Mouse (Mus musculus): ENCODE measurements around the gene Nppa. TPM values are rescaled to one million over a fixed set of nuclear protein-coding genes. Genes with fewer than 3 reads are reported as not detected.
"Not testable (repeated sequence)": the region's sequence is repeated elsewhere in the genome, so short reads cannot be mapped to it uniquely, and the experiment has no call there.

The Nppa gene
- polyA plus RNA-seq, 1 experiment from 2014 or later = 1.3 TPM

- Histone ChIP-seq H3K4me3 (peak overlapping the region; percentile 71), H3K9me3 (replicated peaks) (no peaks in the 10 kb centered on the region), H3K27ac (peak overlapping the region; percentile 98), H3K36me3 (peaks cover 33% of the 10 kb centered on the region), H3K9ac (peak overlapping the region; percentile 88), H3K27me3 (replicated peaks) (no peaks in the 10 kb centered on the region), H3K4me1 (peaks cover 72% of the 10 kb centered on the region), H3K4me2 (peak overlapping the region; percentile 95)
- WGBS (ENCODE audit: insufficient replicate concordance) = 60% methylated on average over 15 of the region's 15 CpGs
- ATAC-seq = no peak
Measured at GRCm38 (mm10) chr4:148040029-148040830, 39.7 kb downstream of the Nppa start.

- H3K4me3 ChIP-seq = peak overlapping the region; percentile 71
- ATAC-seq = peak; percentile 53
- peak overlapping the region; percentile 98 for H3K27ac ChIP-seq
- 3% methylated on average over 19 of the region's 19 CpGs for WGBS (ENCODE audit: insufficient replicate concordance)
- peak overlapping the region; percentile 95 for H3K4me2 ChIP-seq
- no peaks in the 10 kb centered on the region for H3K9me3 ChIP-seq (replicated peaks)
- no peaks in the 10 kb centered on the region for H3K27me3 ChIP-seq (replicated peaks)
- H3K4me1 ChIP-seq = peaks cover 81% of the 10 kb centered on the region
- H3K36me3 ChIP-seq = peaks cover 35% of the 10 kb centered on the region
- H3K9ac ChIP-seq = peak overlapping the region; percentile 88
Measured at GRCm38 (mm10) chr4:148040933-148041610, 40.5 kb downstream of the Nppa start.

DNA sequence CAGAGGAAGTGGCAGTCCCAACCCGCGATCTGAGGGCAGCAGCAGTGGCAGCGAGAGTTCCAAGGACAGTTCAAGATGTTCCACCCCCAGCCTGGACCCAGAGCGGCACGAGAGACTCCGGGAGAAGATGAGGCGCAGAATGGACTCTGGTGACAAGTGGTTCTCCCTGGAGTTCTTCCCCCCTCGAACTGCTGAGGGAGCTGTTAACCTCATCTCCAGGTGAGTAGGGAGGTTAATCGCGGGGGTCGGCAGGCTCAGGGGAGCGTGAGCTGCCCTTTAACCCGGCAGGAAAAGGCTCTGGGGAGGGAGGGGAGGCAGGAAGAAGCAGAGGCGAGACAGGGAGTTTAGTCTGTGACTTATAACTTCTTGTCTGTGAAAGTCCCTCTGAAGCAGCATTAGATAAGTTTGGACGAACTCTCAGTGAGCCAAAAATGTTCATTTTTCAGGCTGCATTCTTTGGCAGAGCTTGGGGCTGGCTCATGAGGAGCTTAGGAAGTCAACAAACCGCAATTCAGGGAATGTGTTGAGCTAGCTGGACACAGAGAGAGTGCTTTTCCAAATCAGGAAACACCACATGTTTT, 41.2 kb downstream of the Nppa start:
- Histone ChIP-seq H3K36me3 (peaks cover 29% of the 10 kb centered on the region), H3K27ac (peak overlapping the region; percentile 98), H3K4me1 (peaks cover 87% of the 10 kb centered on the region), H3K9ac (peak overlapping the region; percentile 88), H3K4me3 (peak overlapping the region; percentile 71), H3K27me3 (replicated peaks) (no peaks in the 10 kb centered on the region), H3K4me2 (peak overlapping the region; percentile 95), H3K9me3 (replicated peaks) (no peaks in the 10 kb centered on the region)
- no peak for ATAC-seq
- 8% methylated on average over 16 of the region's 16 CpGs for WGBS (ENCODE audit: insufficient replicate concordance)

DNA sequence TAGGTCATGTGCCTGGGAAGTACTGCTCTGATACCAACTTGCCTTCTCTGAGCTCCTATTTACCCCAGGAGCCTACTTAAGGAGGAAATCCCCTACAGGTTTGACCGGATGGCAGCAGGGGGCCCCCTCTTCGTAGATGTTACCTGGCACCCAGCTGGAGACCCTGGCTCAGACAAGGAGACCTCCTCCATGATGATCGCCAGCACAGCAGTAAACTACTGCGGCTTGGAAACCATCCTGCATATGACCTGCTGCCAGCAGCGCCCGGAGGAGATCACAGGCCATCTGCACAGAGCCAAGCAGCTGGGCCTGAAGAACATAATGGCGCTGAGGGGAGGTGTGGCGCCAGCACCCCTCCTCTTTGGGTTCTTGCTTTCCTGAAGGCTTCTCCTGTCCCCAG, 42.8 kb downstream of the Nppa start:
- not testable (repeated sequence) for H3K4me3 ChIP-seq; H3K9ac ChIP-seq; ATAC-seq; H3K9me3 ChIP-seq (replicated peaks); H3K27me3 ChIP-seq (replicated peaks)
- Histone ChIP-seq H3K36me3 (peaks cover 39% of the 10 kb centered on the region), H3K4me2 (peak overlapping the region; percentile 95), H3K27ac (peak overlapping the region; percentile 41; the same call in 1 of the 2 replicates), H3K4me1 (peaks cover 90% of the 10 kb centered on the region)
- 92% methylated on average over 8 of the region's 8 CpGs for WGBS (ENCODE audit: insufficient replicate concordance)

DNA sequence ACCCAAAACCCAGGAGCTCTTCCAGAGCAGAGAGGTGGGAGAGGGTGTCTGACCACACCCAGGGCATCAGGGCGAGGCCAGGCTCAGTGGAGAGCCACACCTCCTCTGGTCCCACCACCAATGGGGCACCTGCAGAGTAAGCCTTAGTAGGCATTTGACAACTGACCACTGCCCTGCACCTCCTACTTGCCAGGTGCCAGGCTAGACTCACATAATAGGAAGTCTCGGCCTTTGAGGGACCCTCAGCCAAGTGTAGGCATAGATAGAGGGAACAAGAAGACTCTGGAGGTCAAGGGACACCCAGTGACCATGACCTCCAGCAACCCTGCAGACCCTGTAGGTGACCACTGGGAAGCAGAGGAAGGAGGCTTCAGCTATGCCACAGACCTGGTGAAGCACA, 43.6 kb downstream of the Nppa start:
- peak; percentile 46 for ATAC-seq
- WGBS (ENCODE audit: insufficient replicate concordance) = 47% methylated on average over 2 of the region's 2 CpGs
- Histone ChIP-seq H3K27me3 (replicated peaks) (no peaks in the 10 kb centered on the region), H3K27ac (peak overlapping the region; percentile 85), H3K9me3 (replicated peaks) (no peaks in the 10 kb centered on the region), H3K36me3 (peaks cover 46% of the 10 kb centered on the region), H3K4me3 (peak overlapping the region; percentile 18; the same call in 1 of the 2 replicates), H3K9ac (peak overlapping the region; percentile 42; the same call in 1 of the 2 replicates), H3K4me1 (peaks cover 97% of the 10 kb centered on the region), H3K4me2 (peak overlapping the region; percentile 52)

DNA sequence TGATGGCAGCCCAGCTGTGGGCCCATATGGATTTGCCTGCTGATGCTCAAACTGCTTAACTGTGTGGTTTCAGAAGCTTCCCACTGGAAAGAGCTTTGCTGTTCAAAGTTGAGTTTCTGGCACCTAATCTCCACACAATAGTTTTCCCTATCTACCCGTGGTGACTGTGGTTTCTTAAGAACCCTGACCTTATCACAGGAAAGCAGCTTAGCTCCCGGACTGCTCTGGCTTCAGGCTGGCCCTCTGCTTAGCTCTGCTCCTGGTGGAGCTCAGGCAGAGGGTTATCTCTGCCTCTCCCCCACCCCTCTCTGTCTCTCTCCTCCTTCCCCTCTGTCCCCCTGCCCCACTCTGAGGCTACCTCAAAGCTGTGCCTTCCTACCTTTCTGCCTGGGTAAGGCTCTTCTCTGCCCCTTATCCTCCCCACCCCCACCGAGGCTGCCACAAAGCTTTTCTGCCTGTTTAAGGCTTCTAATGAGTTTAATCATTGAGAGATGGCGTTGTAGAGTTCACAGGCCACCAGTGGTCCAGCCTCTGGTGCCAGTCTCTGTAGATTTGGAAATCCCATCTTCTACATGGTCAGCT, 46.0 kb downstream of the Nppa start:
- Histone ChIP-seq H3K9ac (peak overlapping the region; percentile 48; the same call in 1 of the 2 replicates), H3K4me2 (peak overlapping the region; percentile 52), H3K4me3 (peak overlapping the region; percentile 16), H3K27me3 (replicated peaks) (no peaks in the 10 kb centered on the region), H3K9me3 (replicated peaks) (no peaks in the 10 kb centered on the region), H3K36me3 (peaks cover 71% of the 10 kb centered on the region), H3K4me1 (peaks cover 85% of the 10 kb centered on the region), H3K27ac (peak overlapping the region; percentile 85)
- ATAC-seq = peak; percentile 94
- WGBS (ENCODE audit: insufficient replicate concordance) = 14% methylated on average over 4 of the region's 4 CpGs

GRCm38 (mm10) chr4:148050396-148050914, 49.9 kb downstream of the Nppa start:
- Histone ChIP-seq H3K4me1 (peaks cover 48% of the 10 kb centered on the region), H3K36me3 (peaks cover 81% of the 10 kb centered on the region)
- WGBS (ENCODE audit: insufficient replicate concordance) = 89% methylated on average over 3 of the region's 3 CpGs
- H3K4me2 ChIP-seq; ATAC-seq; H3K9me3 ChIP-seq (replicated peaks); H3K27ac ChIP-seq; H3K4me3 ChIP-seq; H3K27me3 ChIP-seq (replicated peaks); H3K9ac ChIP-seq: not testable (repeated sequence)

DNA sequence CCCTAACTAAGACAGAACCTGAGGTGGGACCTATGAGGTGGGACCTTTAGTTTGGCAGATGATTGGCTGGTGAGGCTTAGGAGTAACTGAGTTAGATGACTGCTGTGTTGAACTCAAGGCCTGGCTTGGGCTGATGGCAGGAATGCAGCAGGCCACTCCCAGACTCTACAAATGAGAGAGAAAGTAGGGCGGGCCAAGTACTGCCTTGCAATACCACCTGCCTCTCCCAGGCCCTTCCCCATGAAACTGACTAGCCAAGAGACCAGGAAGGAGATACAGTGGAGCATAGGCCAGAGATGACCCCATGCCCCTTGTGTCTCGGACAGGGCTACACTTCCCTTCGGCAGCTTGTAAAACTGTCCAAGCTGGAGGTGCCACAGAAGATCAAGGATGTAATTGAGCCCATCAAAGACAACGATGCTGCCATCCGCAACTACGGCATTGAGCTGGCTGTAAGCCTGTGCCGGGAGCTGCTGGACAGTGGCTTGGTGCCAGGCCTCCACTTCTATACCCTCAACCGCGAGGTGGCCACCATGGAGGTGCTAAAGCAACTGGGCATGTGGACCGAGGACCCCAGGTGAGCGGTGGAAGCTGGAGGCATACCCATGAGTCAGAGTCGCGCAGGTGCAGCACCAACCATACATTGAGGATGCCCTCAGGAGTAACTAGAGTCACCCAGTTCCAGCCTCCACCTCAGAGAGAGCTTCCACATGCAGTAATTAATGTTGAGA, 50.7 kb downstream of the Nppa start:
- no peak for ATAC-seq
- Histone ChIP-seq H3K9me3 (replicated peaks) (no peaks in the 10 kb centered on the region), H3K4me3 (no peak overlapping the region), H3K4me1 (peaks cover 41% of the 10 kb centered on the region), H3K9ac (no peak overlapping the region), H3K27ac (no peak overlapping the region), H3K27me3 (replicated peaks) (no peaks in the 10 kb centered on the region), H3K36me3 (peaks cover 88% of the 10 kb centered on the region), H3K4me2 (no peak overlapping the region)
- WGBS (ENCODE audit: insufficient replicate concordance) = 91% methylated on average over 13 of the region's 13 CpGs

Other genes with a start within 250 kb of the Nppa start
- 7.2 and 8.3 TPM in 2 replicates for gene Zfp984, start 190.9 kb upstream of the Nppa start, polyA plus RNA-seq (2016; fragmentation: Nextera tagmentation; extraction: Ambion mirVana)
- 1.4 and 1.5 TPM in 2 replicates for gene Zfp933, start 152.4 kb upstream of the Nppa start, polyA plus RNA-seq (2016; fragmentation: Nextera tagmentation; extraction: Ambion mirVana)
- gene Miip, start 131.9 kb upstream of the Nppa start, polyA plus RNA-seq (2016; fragmentation: Nextera tagmentation; extraction: Ambion mirVana) = 34.6 and 36.0 TPM in 2 replicates
- 3.8 and 4.1 TPM in 2 replicates for gene Fv1, start 131.7 kb upstream of the Nppa start, polyA plus RNA-seq (2016; fragmentation: Nextera tagmentation; extraction: Ambion mirVana)
- gene Mfn2, start 96.0 kb upstream of the Nppa start, polyA plus RNA-seq (2016; fragmentation: Nextera tagmentation; extraction: Ambion mirVana) = 25.4 and 27.1 TPM in 2 replicates
- 26.4 TPM in 2 replicates for gene Plod1, start 64.0 kb upstream of the Nppa start, polyA plus RNA-seq (2016; fragmentation: Nextera tagmentation; extraction: Ambion mirVana)
- 19.1 and 21.0 TPM in 2 replicates for gene 2510039O18Rik, start 59.8 kb upstream of the Nppa start, polyA plus RNA-seq (2016; fragmentation: Nextera tagmentation; extraction: Ambion mirVana)
- not detected in 2 replicates for gene Nppb, start 14.9 kb upstream of the Nppa start, polyA plus RNA-seq (2016; fragmentation: Nextera tagmentation; extraction: Ambion mirVana)
- gene Clcn6, start 38.1 kb downstream of the Nppa start, polyA plus RNA-seq (2016; fragmentation: Nextera tagmentation; extraction: Ambion mirVana) = 2.1 and 2.4 TPM in 2 replicates
- gene Mthfr, start 38.4 kb downstream of the Nppa start, polyA plus RNA-seq (2016; fragmentation: Nextera tagmentation; extraction: Ambion mirVana) = 14.0 and 14.7 TPM in 2 replicates
- 12.3 and 12.5 TPM in 2 replicates for gene Agtrap, start 87.3 kb downstream of the Nppa start, polyA plus RNA-seq (2016; fragmentation: Nextera tagmentation; extraction: Ambion mirVana)
- 24.2 and 25.5 TPM in 2 replicates for gene Mad2l2, start 129.7 kb downstream of the Nppa start, polyA plus RNA-seq (2016; fragmentation: Nextera tagmentation; extraction: Ambion mirVana)
- gene Draxin, start 130.0 kb downstream of the Nppa start, polyA plus RNA-seq (2016; fragmentation: Nextera tagmentation; extraction: Ambion mirVana) = 0.08 TPM in 2 replicates
- 20.5 and 28.7 TPM in 2 replicates for gene Fbxo6, start 151.4 kb downstream of the Nppa start, polyA plus RNA-seq (2016; fragmentation: Nextera tagmentation; extraction: Ambion mirVana)
- 1.6 and 1.7 TPM in 2 replicates for gene Fbxo44, start 159.8 kb downstream of the Nppa start, polyA plus RNA-seq (2016; fragmentation: Nextera tagmentation; extraction: Ambion mirVana)
- 0.43 and 0.50 TPM in 2 replicates for gene Fbxo2, start 159.9 kb downstream of the Nppa start, polyA plus RNA-seq (2016; fragmentation: Nextera tagmentation; extraction: Ambion mirVana)